Mouse (Mus musculus): ENCODE results near the gene Nfkbie. TPM values are rescaled to one million over a fixed set of nuclear protein-coding genes. Genes with fewer than 3 reads are reported as not detected.

The Nfkbie gene
- polyA plus RNA-seq, 2 experiments, result 3.6 to 4.0 TPM

DNA sequence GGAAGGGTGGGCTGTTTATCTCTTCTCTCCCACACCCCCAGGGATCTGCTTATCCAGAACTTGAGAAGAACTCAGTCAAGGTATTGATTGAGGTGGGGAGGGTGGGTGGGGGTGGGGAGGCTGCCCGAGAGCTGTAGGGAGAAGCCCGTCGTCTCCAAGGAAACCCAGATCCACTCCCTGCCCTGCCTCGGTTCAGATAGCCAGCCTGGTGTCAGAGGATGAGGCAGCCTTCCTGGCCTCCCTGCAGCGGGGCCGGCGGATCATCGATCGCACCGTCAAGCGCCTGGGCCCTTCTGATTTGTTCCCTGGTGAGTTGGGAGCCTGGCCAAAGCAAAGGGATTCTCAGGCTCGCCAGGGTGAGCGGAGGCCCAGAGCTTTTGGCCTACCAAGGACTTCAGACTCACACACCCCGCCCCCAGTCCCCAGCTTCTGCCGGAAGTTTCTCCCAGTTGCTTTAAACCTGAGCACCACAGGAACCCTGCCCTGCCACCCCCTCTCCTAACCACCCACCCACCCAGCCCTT is 40.2 kb upstream of the Nfkbie start:
- 59% methylated on average over 15 of the region's 15 CpGs for WGBS
- no peak overlapping the region for H3K27ac ChIP-seq (replicated peaks; ENCODE audit: low read depth, low read length)
- no peak for TF ChIP-seq POLR2A (IDR thresholded peaks at IDR 0.05; ENCODE audit: borderline replicate concordance, extremely low read depth, insufficient read depth, insufficient read length)
- no peak overlapping the region for H3K4me3 ChIP-seq (replicated peaks; ENCODE audit: low read length)
- H3K4me1 ChIP-seq (ENCODE audit: control insufficient read depth, insufficient read depth, low read length), result no peaks in the 10 kb centered on the region
- DNase-seq (ENCODE audit: low spot score) (no peak), ATAC-seq (ENCODE audit: low FRiP score, low read depth) (no peak)
- no peak overlapping the region for H3K9ac ChIP-seq (ENCODE audit: low read depth, low read length, severe bottlenecking)
- H3K9me3 ChIP-seq (ENCODE audit: control insufficient read depth, low read length), result no peaks in the 10 kb centered on the region
- no peak overlapping the region for H3K4me2 ChIP-seq (replicated peaks; ENCODE audit: low read depth, low read length, severe bottlenecking)
- no peaks in the 10 kb centered on the region for H3K27me3 ChIP-seq (ENCODE audit: control insufficient read depth, insufficient read depth, low read length)
- H3K36me3 ChIP-seq (ENCODE audit: control insufficient read depth, insufficient read depth, low read length), result peaks cover 42% of the 10 kb centered on the region

GRCm38 (mm10) chr17:45515806-45516205 is 39.7 kb upstream of the Nfkbie start:
- no peak overlapping the region for H3K4me3 ChIP-seq (replicated peaks; ENCODE audit: low read length)
- H3K36me3 ChIP-seq (ENCODE audit: control insufficient read depth, insufficient read depth, low read length), result peaks cover 45% of the 10 kb centered on the region
- no peak overlapping the region for H3K9ac ChIP-seq (ENCODE audit: low read depth, low read length, severe bottlenecking)
- no peaks in the 10 kb centered on the region for H3K4me1 ChIP-seq (ENCODE audit: control insufficient read depth, insufficient read depth, low read length)
- DNase-seq (ENCODE audit: low spot score), result no peak
- H3K27me3 ChIP-seq (ENCODE audit: control insufficient read depth, insufficient read depth, low read length), result no peaks in the 10 kb centered on the region
- H3K4me2 ChIP-seq (replicated peaks; ENCODE audit: low read depth, low read length, severe bottlenecking), result no peak overlapping the region
- H3K27ac ChIP-seq (replicated peaks; ENCODE audit: low read depth, low read length), result no peak overlapping the region
- ATAC-seq (ENCODE audit: low FRiP score, low read depth), result no peak
- 83% methylated on average over 10 of the region's 10 CpGs for WGBS
- no peaks in the 10 kb centered on the region for H3K9me3 ChIP-seq (ENCODE audit: control insufficient read depth, low read length)
- TF ChIP-seq POLR2A (IDR thresholded peaks at IDR 0.05; ENCODE audit: borderline replicate concordance, extremely low read depth, insufficient read depth, insufficient read length), result no peak

GRCm38 (mm10) chr17:45516488-45516887 is 39.0 kb upstream of the Nfkbie start:
- WGBS, result 46% methylated on average over 8 of the region's 8 CpGs
- no peak for TF ChIP-seq POLR2A (IDR thresholded peaks at IDR 0.05; ENCODE audit: borderline replicate concordance, extremely low read depth, insufficient read depth, insufficient read length)
- DNase-seq (ENCODE audit: low spot score) (peak; percentile 83), ATAC-seq (ENCODE audit: low FRiP score, low read depth) (no peak; the same call in 1 of the 2 replicates)
- Histone ChIP-seq H3K27me3 (ENCODE audit: control insufficient read depth, insufficient read depth, low read length) (no peaks in the 10 kb centered on the region), H3K27ac (replicated peaks; ENCODE audit: low read depth, low read length) (no peak overlapping the region), H3K9ac (ENCODE audit: low read depth, low read length, severe bottlenecking) (no peak overlapping the region), H3K4me2 (replicated peaks; ENCODE audit: low read depth, low read length, severe bottlenecking) (no peak overlapping the region), H3K4me3 (replicated peaks; ENCODE audit: low read length) (no peak overlapping the region), H3K4me1 (ENCODE audit: control insufficient read depth, insufficient read depth, low read length) (no peaks in the 10 kb centered on the region), H3K9me3 (ENCODE audit: control insufficient read depth, low read length) (no peaks in the 10 kb centered on the region), H3K36me3 (ENCODE audit: control insufficient read depth, insufficient read depth, low read length) (peaks cover 42% of the 10 kb centered on the region)

- no peak overlapping the region for H3K27ac ChIP-seq (replicated peaks; ENCODE audit: low read depth, low read length)
- H3K36me3 ChIP-seq (ENCODE audit: control insufficient read depth, insufficient read depth, low read length), result peaks cover 42% of the 10 kb centered on the region
- DNase-seq (ENCODE audit: low spot score), result no peak
Observed at GRCm38 (mm10) chr17:45517135-45517534, 38.4 kb upstream of the Nfkbie start.

GRCm38 (mm10) chr17:45517549-45518215 is 37.8 kb upstream of the Nfkbie start:
- Histone ChIP-seq H3K9ac (ENCODE audit: low read depth, low read length, severe bottlenecking) (no peak overlapping the region), H3K27ac (replicated peaks; ENCODE audit: low read depth, low read length) (no peak overlapping the region), H3K27me3 (ENCODE audit: control insufficient read depth, insufficient read depth, low read length) (no peaks in the 10 kb centered on the region), H3K4me2 (replicated peaks; ENCODE audit: low read depth, low read length, severe bottlenecking) (no peak overlapping the region), H3K4me1 (ENCODE audit: control insufficient read depth, insufficient read depth, low read length) (no peaks in the 10 kb centered on the region), H3K36me3 (ENCODE audit: control insufficient read depth, insufficient read depth, low read length) (peaks cover 42% of the 10 kb centered on the region), H3K9me3 (ENCODE audit: control insufficient read depth, low read length) (no peaks in the 10 kb centered on the region), H3K4me3 (replicated peaks; ENCODE audit: low read length) (no peak overlapping the region)
- DNase-seq (ENCODE audit: low spot score), result no peak
- no peak for TF ChIP-seq POLR2A (IDR thresholded peaks at IDR 0.05; ENCODE audit: borderline replicate concordance, extremely low read depth, insufficient read depth, insufficient read length)
- 92% methylated on average over 28 of the region's 28 CpGs for WGBS
- ATAC-seq (ENCODE audit: low FRiP score, low read depth), result no peak

More at GRCm38 (mm10) chr17:45517135-45517534, 38.4 kb upstream of the Nfkbie start:
- H3K4me1 ChIP-seq (ENCODE audit: control insufficient read depth, insufficient read depth, low read length), result no peaks in the 10 kb centered on the region
- TF ChIP-seq POLR2A (IDR thresholded peaks at IDR 0.05; ENCODE audit: borderline replicate concordance, extremely low read depth, insufficient read depth, insufficient read length), result no peak
- no peak overlapping the region for H3K4me2 ChIP-seq (replicated peaks; ENCODE audit: low read depth, low read length, severe bottlenecking)
- H3K27me3 ChIP-seq (ENCODE audit: control insufficient read depth, insufficient read depth, low read length), result no peaks in the 10 kb centered on the region
- no peak overlapping the region for H3K4me3 ChIP-seq (replicated peaks; ENCODE audit: low read length)
- H3K9me3 ChIP-seq (ENCODE audit: control insufficient read depth, low read length), result no peaks in the 10 kb centered on the region
- 92% methylated on average over 21 of the region's 21 CpGs for WGBS
- H3K9ac ChIP-seq (ENCODE audit: low read depth, low read length, severe bottlenecking), result no peak overlapping the region
- no peak for ATAC-seq (ENCODE audit: low FRiP score, low read depth)

All from limb, embryonic 14.5 days (tissue).